Mouse (Mus musculus): ENCODE results near the gene Fignl2.

DNA sequence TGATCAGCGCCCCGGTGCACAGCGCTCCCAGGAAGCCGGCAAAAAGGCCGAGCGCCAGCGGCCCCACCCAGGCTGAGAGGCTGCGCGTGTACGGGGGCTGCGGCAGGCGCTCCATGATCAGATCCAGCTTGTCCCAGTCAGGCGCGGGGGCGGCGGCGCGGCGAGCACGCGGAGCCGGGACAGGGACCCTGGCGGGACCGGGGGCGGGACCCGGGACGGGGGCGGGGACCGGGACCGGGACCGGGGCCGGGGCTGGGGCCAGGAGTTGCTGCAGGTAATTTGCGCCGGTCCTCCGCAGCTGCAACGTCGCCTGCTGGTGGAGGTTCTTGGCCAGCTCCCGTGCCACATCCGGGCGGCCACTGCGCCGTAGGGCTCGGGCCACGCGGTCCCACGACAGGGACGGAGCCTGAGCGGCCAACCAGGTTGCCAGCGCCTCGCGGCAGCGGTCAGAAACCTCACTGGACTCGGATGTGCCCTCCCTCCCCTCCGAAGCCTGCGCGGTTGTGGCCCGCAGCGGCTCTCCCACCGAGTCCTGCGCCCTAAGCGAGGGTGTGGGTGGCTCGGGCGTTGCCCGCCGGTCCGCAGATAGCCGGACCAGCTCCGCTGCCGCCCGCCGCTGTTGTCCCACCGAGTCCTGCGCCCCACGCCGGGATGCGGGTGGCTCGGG, 31.7 kb downstream of the Fignl2 start:
- no peak for TF ChIP-seq EP300 (IDR thresholded peaks at IDR 0.05)
- TF ChIP-seq CTCF (IDR thresholded peaks at IDR 0.05): peak; percentile 34; the same call in 1 of the 2 replicates
